Mouse (Mus musculus): ENCODE measurements around the gene Hist1h1e.

DNA sequence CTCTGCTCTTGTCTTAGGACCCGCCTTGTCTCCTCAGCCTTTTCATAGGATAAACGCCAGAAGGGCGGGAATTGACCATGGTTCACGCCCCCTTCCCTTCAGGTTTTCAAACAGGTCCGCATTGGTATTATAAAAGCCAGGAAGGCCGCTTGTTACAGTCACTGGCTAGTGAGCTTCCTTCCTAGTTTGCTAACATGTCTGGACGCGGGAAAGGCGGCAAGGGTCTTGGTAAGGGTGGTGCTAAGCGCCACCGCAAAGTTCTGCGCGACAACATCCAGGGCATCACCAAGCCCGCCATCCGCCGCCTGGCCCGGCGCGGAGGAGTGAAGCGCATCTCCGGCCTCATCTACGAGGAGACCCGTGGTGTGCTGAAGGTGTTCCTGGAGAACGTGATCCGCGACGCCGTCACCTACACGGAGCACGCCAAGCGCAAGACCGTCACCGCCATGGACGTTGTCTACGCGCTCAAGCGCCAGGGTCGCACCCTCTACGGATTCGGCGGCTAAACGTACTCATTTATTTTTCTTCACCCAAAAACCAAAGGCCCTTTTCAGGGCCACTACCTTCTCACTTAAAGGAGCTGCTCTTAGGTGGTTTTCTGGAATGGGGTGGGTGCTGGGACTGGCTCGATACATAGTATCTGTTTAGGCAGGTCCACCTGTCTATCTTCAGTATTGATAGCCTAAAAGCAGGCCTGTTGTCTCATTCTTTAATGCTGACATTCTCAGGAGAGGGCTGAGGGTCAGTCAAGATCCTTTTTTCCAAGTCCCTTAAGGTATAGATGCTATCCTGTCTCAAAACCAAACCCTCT is 40.7 kb downstream of the Hist1h1e start, which contains the start of gene Hist1h4d:
- TF ChIP-seq CTCF (IDR thresholded peaks at IDR 0.05; ENCODE audit: control insufficient read depth, insufficient read depth, insufficient read length) (no peak), USF1 (IDR thresholded peaks at IDR 0.05; ENCODE audit: low read depth) (no peak)

Data from C2C12 (cell line).